Comparison of ENCODE assay signal across 27 mouse cellular contexts in the genomic region with DNA sequence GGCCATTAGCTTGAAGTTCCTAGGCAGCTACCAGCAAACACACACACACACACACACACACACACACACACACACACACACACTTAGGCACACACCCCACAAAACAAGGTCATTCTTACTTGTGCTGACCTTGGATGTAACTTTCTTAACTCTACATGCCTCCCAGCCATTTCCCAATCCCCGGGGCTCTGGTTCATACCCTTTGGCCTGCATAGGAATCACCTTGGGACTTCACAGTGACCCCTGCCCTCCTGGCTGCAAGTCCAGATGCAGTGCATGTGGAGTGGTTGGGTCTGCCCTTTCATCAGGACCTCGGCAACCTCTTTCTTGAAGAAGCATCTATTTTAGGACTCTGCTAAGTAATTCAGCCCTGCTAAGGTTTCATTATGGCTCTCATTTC. TPM values are rescaled to one million over a fixed set of nuclear protein-coding genes. Genes with fewer than 3 reads are reported as not detected.
"Had no signal": no experiment of that assay in that cellular context is flagged by ENCODE, and none has a peak within 500 bp of the region (broad histone marks: within the 10 kb centered on the region; RNA-seq: fewer than 3 reads in every experiment).

No protein-coding gene starts in this region.

- H3K4me1 ChIP-seq: midbrain, embryonic 12.5 days; neural tube, embryonic 13.5 days had no signal

- H3K36me3 ChIP-seq: midbrain, embryonic 10.5 days; midbrain, embryonic 12.5 days; neural tube, embryonic 13.5 days; neural tube, embryonic 15.5 days had no signal

- H3K4me2 ChIP-seq: lung, embryonic 14.5 days; midbrain, embryonic 12.5 days; neural tube, embryonic 13.5 days; neural tube, embryonic 15.5 days had no signal

- H3K9me3 ChIP-seq: midbrain, embryonic 10.5 days; midbrain, embryonic 12.5 days; neural tube, embryonic 13.5 days; neural tube, embryonic 15.5 days had no signal

- H3K9ac ChIP-seq: lung, embryonic 14.5 days; midbrain, embryonic 12.5 days; neural tube, embryonic 13.5 days; neural tube, embryonic 15.5 days had no signal

- ATAC-seq: midbrain, embryonic 16.5 days had no signal

- H3K27ac ChIP-seq: midbrain, embryonic 10.5 days; midbrain, embryonic 12.5 days; neural tube, embryonic 13.5 days; neural tube, embryonic 15.5 days had no signal

- DNase-seq: lung, embryonic 14.5 days; lung, postnatal 10 days; lung, postnatal 4 days; midbrain, embryonic 14.5 days; retina, postnatal 1 day; right cerebral cortex, adult 18-20 months; right cerebral cortex, postnatal 25 days; right cerebral cortex, postnatal 4 days; spleen, adult 18-20 months; thymus, adult 2 months; thymus, postnatal 25 days; thymus, postnatal 4 days had no signal

- H3K4me3 ChIP-seq: midbrain, embryonic 10.5 days; midbrain, embryonic 12.5 days; myocyte; neural tube, embryonic 13.5 days; neural tube, embryonic 15.5 days had no signal

RNA-seq across cellular contexts. Expression of a gene that starts 13.9 kb away (rescaled TPM):
- total RNA-seq: megakaryocyte, adult 5-6 weeks; megakaryocyte-erythroid progenitor cell, adult 5-6 weeks had no signal
- polyA plus RNA-seq: lung, embryonic 14.5 days; lung, embryonic 16.5 days; myocyte; neural tube, embryonic 11.5 days; small intestine, adult 2 months; stomach, embryonic 14.5 days; stomach, embryonic 16.5 days; testis, adult 2 months; urinary bladder, adult 2 months had no signal

RNA-seq across cellular contexts. Expression of a gene that starts 29.5 kb away (rescaled TPM):
- total RNA-seq: megakaryocyte, adult 5-6 weeks; megakaryocyte-erythroid progenitor cell, adult 5-6 weeks had no signal
- polyA plus RNA-seq: lung, embryonic 14.5 days; lung, embryonic 16.5 days; midbrain, embryonic 12.5 days; midbrain, embryonic 14.5 days; neural tube, embryonic 11.5 days; neural tube, embryonic 13.5 days; small intestine, adult 2 months; stomach, embryonic 14.5 days; stomach, embryonic 16.5 days had no signal
